Mouse (Mus musculus) heart, embryonic 11.5 days (tissue): Measurements from ENCODE around the gene Mex3b. TPM values are rescaled to one million over a fixed set of nuclear protein-coding genes. Genes with fewer than 3 reads are reported as not detected.

Experiments used
- ATAC-seq: fragments of 200-750 bp; cut with Nextera tagmentation; replicated peaks from 2 replicates; pipeline ENCODE4 v1.8.0; 2017; ENCODE audit warnings: moderate library complexity; ENCODE audit not compliant: insufficient number of reproducible peaks, low FRiP score, low TSS enrichment
- H3K27ac ChIP-seq: fragments of 300-500 bp; sonication (generic); 2 replicates; pipeline ENCODE4 v1.5.1; 2014; ENCODE audit warnings: mild to moderate bottlenecking, low read depth, low read length
- H3K27me3 ChIP-seq: fragments of 300-500 bp; sonication (generic); 2 replicates; pipeline ENCODE4 v1.6.1; 2014; ENCODE audit warnings: mild to moderate bottlenecking, low read length, mixed read lengths; ENCODE audit not compliant: control insufficient read depth, insufficient read depth
- H3K36me3 ChIP-seq: fragments of 300-500 bp; sonication (generic); 2 replicates; pipeline ENCODE4 v1.6.1; 2014; ENCODE audit warnings: mild to moderate bottlenecking, low read length, moderate library complexity, mixed read lengths; ENCODE audit not compliant: control insufficient read depth, insufficient read depth
- H3K4me1 ChIP-seq: fragments of 300-500 bp; sonication (generic); 2 replicates; pipeline ENCODE4 v1.6.1; 2014; ENCODE audit warnings: low read length; ENCODE audit not compliant: control insufficient read depth, insufficient read depth
- H3K4me2 ChIP-seq: fragments of 300-500 bp; sonication (generic); 2 replicates; pipeline ENCODE4 v1.6.1; 2014; ENCODE audit warnings: mild to moderate bottlenecking, moderate library complexity
- H3K4me3 ChIP-seq: fragments of 300-500 bp; sonication (generic); 2 replicates; pipeline ENCODE4 v1.5.1; 2014; ENCODE audit warnings: low read depth, low read length
- H3K9ac ChIP-seq: fragments of 300-500 bp; sonication (generic); 2 replicates; pipeline ENCODE4 v1.6.1; 2014; ENCODE audit warnings: mild to moderate bottlenecking, low read depth, low read length, moderate library complexity
- H3K9me3 ChIP-seq: fragments of 300-500 bp; sonication (generic); replicated peaks from 2 replicates; pipeline ENCODE4 v1.6.1; 2016; ENCODE audit warnings: low read length; ENCODE audit not compliant: control insufficient read depth
- WGBS: fragments of 180-500 bp; shearing (Covaris S2); extraction: QIAGEN DNeasy Blood & Tissue Kit; methylation state at CpG from one replicate; pipeline ENCODE4 v1.1.7; 2014; ENCODE audit not compliant: insufficient replicate concordance; 5-methylcytosine and 5-hydroxymethylcytosine counted together
- polyA plus RNA-seq: library from polyadenylated mRNA; unstranded; fragments of >200 nt; fragmentation: Nextera tagmentation; extraction: Ambion mirVana; gene quantifications from 2 replicates; pipeline ENCODE4 v1.2.1, GENCODE M21; 2014

The Mex3b gene
- polyA plus RNA-seq, 1 experiment from 2014 or later, result 10.8 TPM

- WGBS, result 31% methylated on average over 18 of the region's 18 CpGs
- Histone ChIP-seq H3K9me3 (no peaks in the 10 kb centered on the region), H3K27me3 (no peaks in the 10 kb centered on the region)
Measured at GRCm38 (mm10) chr7:82870148-82870513, 3.0 kb downstream of the Mex3b start.

GRCm38 (mm10) chr7:82876551-82876950 is 9.4 kb downstream of the Mex3b start:
- ATAC-seq, result no peak
- H3K27me3 ChIP-seq, result no peaks in the 10 kb centered on the region
- H3K9ac ChIP-seq, result no peak overlapping the region
- no peak overlapping the region for H3K4me2 ChIP-seq
- no peak overlapping the region for H3K27ac ChIP-seq
- WGBS, result 63% methylated on average over 5 of the region's 5 CpGs
- no peaks in the 10 kb centered on the region for H3K36me3 ChIP-seq
- H3K9me3 ChIP-seq, result no peaks in the 10 kb centered on the region
- no peak overlapping the region for H3K4me3 ChIP-seq
- peaks cover 3% of the 10 kb centered on the region for H3K4me1 ChIP-seq

More at GRCm38 (mm10) chr7:82870148-82870513, 3.0 kb downstream of the Mex3b start:
- no peaks in the 10 kb centered on the region for H3K36me3 ChIP-seq
- ATAC-seq, result no peak
- no peak overlapping the region for H3K27ac ChIP-seq
- H3K4me2 ChIP-seq, result peak overlapping the region; percentile 96
- H3K4me3 ChIP-seq, result peak overlapping the region; percentile 84
- H3K4me1 ChIP-seq, result peaks cover 17% of the 10 kb centered on the region
- H3K9ac ChIP-seq, result peak overlapping the region; percentile 97

GRCm38 (mm10) chr7:82880016-82880415 is 12.9 kb downstream of the Mex3b start:
- H3K4me1 ChIP-seq, result no peaks in the 10 kb centered on the region
- no peak overlapping the region for H3K4me3 ChIP-seq
- ATAC-seq, result no peak
- H3K4me2 ChIP-seq, result no peak overlapping the region
- H3K36me3 ChIP-seq, result no peaks in the 10 kb centered on the region
- H3K9ac ChIP-seq, result no peak overlapping the region
- no peak overlapping the region for H3K27ac ChIP-seq
- H3K27me3 ChIP-seq, result no peaks in the 10 kb centered on the region; the same call in 1 of the 2 replicates
- no peaks in the 10 kb centered on the region for H3K9me3 ChIP-seq
- WGBS, result 88% methylated on average over 5 of the region's 5 CpGs

- Histone ChIP-seq H3K4me3 (no peak overlapping the region), H3K4me1 (no peaks in the 10 kb centered on the region), H3K36me3 (no peaks in the 10 kb centered on the region), H3K4me2 (no peak overlapping the region), H3K9ac (no peak overlapping the region), H3K27ac (no peak overlapping the region), H3K9me3 (no peaks in the 10 kb centered on the region), H3K27me3 (no peaks in the 10 kb centered on the region; the same call in 1 of the 2 replicates)
- 83% methylated on average over 5 of the region's 5 CpGs for WGBS
- no peak for ATAC-seq
Measured at GRCm38 (mm10) chr7:82880700-82881099, 13.6 kb downstream of the Mex3b start.

- H3K9ac ChIP-seq, result no peak overlapping the region
- H3K27me3 ChIP-seq, result no peaks in the 10 kb centered on the region
- WGBS, result 64% methylated on average over 6 of the region's 6 CpGs
- no peaks in the 10 kb centered on the region for H3K36me3 ChIP-seq
- no peak overlapping the region for H3K27ac ChIP-seq
- no peak for ATAC-seq
- peaks cover 16% of the 10 kb centered on the region; the same call in 1 of the 2 replicates for H3K4me1 ChIP-seq
- no peak overlapping the region for H3K4me3 ChIP-seq
- H3K9me3 ChIP-seq, result no peaks in the 10 kb centered on the region
- H3K4me2 ChIP-seq, result no peak overlapping the region
Measured at GRCm38 (mm10) chr7:82890317-82890850, 23.3 kb downstream of the Mex3b start.

- no peak overlapping the region for H3K4me2 ChIP-seq
- H3K36me3 ChIP-seq, result no peaks in the 10 kb centered on the region
- no peak overlapping the region for H3K27ac ChIP-seq
- H3K4me3 ChIP-seq, result no peak overlapping the region
- no peak overlapping the region for H3K9ac ChIP-seq
- H3K4me1 ChIP-seq, result peaks cover 16% of the 10 kb centered on the region; the same call in 1 of the 2 replicates
- 0% methylated on average over 1 of the region's 1 CpGs for WGBS
- no peaks in the 10 kb centered on the region for H3K9me3 ChIP-seq
- ATAC-seq, result no peak
- H3K27me3 ChIP-seq, result no peaks in the 10 kb centered on the region
Measured at GRCm38 (mm10) chr7:82890875-82891515, 23.9 kb downstream of the Mex3b start.

- Histone ChIP-seq H3K4me3 (no peak overlapping the region), H3K9ac (no peak overlapping the region), H3K4me2 (no peak overlapping the region), H3K4me1 (peaks cover 16% of the 10 kb centered on the region; the same call in 1 of the 2 replicates), H3K36me3 (no peaks in the 10 kb centered on the region), H3K9me3 (no peaks in the 10 kb centered on the region), H3K27me3 (no peaks in the 10 kb centered on the region), H3K27ac (no peak overlapping the region)
- ATAC-seq, result no peak
- 8% methylated on average over 1 of the region's 1 CpGs for WGBS
Measured at GRCm38 (mm10) chr7:82894366-82894765, 27.2 kb downstream of the Mex3b start.

GRCm38 (mm10) chr7:82895606-82896005 is 28.5 kb downstream of the Mex3b start:
- Histone ChIP-seq H3K36me3 (no peaks in the 10 kb centered on the region), H3K4me1 (0 out of 2 replicates have a peak, but pooled peaks cover 5% of the 10 kb centered on the region), H3K9ac (no peak overlapping the region), H3K27me3 (no peaks in the 10 kb centered on the region), H3K27ac (no peak overlapping the region), H3K9me3 (no peaks in the 10 kb centered on the region), H3K4me2 (no peak overlapping the region), H3K4me3 (no peak overlapping the region)
- WGBS, result 52% methylated on average over 2 of the region's 2 CpGs
- ATAC-seq, result no peak

GRCm38 (mm10) chr7:82896750-82897149 is 29.6 kb downstream of the Mex3b start:
- Histone ChIP-seq H3K4me2 (no peak overlapping the region), H3K27me3 (no peaks in the 10 kb centered on the region), H3K4me1 (no peaks in the 10 kb centered on the region), H3K9me3 (no peaks in the 10 kb centered on the region), H3K9ac (no peak overlapping the region), H3K27ac (no peak overlapping the region), H3K4me3 (no peak overlapping the region), H3K36me3 (no peaks in the 10 kb centered on the region)
- ATAC-seq, result no peak
- 61% methylated on average over 3 of the region's 3 CpGs for WGBS
